In the genomic region with DNA sequence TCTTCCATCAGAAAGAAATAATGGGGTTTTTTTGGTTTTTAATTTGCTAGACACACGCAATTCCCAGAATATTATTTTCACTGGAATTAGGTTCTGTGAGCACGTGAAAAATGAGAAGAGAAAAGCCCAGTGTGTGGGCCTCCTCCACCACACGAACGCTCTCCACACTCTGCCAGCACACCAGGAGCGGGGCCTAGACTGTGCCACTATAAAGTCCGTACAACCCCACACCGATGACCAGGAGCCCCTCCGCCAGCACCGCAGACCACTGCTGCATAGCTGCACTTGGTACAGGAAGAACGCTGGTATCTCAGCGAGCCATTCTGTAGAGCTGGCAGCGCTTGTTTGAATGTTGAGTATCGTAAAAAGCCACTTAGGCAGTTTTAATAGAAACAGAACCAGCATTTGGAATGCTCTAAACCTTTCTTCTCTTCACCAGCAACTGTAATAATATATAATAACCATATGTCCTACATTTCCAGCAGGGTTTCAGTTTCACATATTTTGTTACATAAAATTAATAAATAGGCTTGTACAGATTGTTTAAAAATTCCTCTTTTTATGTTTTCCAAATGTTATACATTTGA, we compare ENCODE assay signal across 20 mouse cellular contexts.
A peak's percentile ranks its signal among the peaks of the same experiment; 100 is the strongest.
DNase-seq lines count a peak whose midpoint lies in the region; ATAC-seq and TF ChIP-seq lines count a peak whose summit lies in the region.
"Had no signal": no experiment of that assay in that cellular context is flagged by ENCODE, and none has a peak within 500 bp of the region (broad histone marks: within the 10 kb centered on the region; RNA-seq: fewer than 3 reads in every experiment).

No protein-coding gene starts in this region.

- no peaks in the 10 kb centered on the region for H3K27me3 ChIP-seq in embryonic facial prominence, embryonic 12.5 days
- no peaks in the 10 kb centered on the region for H3K27me3 ChIP-seq in embryonic facial prominence, embryonic 10.5 days (replicated peaks; ENCODE audit: low read depth, poor library complexity, severe bottlenecking)
- H3K27me3 ChIP-seq in stomach, embryonic 14.5 days (ENCODE audit: control insufficient read depth, insufficient read depth, low read length) = no peaks in the 10 kb centered on the region
- no peaks in the 10 kb centered on the region for H3K27me3 ChIP-seq in stomach, postnatal 0 days (ENCODE audit: control insufficient read depth, insufficient read depth, low read length)
- no peaks in the 10 kb centered on the region for H3K27me3 ChIP-seq in limb, embryonic 14.5 days (ENCODE audit: control insufficient read depth, insufficient read depth, low read length)
- H3K27me3 ChIP-seq in heart, embryonic 11.5 days (ENCODE audit: control insufficient read depth, insufficient read depth, low read length) = no peaks in the 10 kb centered on the region
- H3K27me3 ChIP-seq: forebrain, embryonic 12.5 days; heart, embryonic 12.5 days; hindbrain, embryonic 15.5 days had no signal

- 0 out of 2 replicates have a peak, but pooled peaks cover 2% of the 10 kb centered on the region for H3K36me3 ChIP-seq in embryonic facial prominence, embryonic 12.5 days
- peaks cover 20% of the 10 kb centered on the region for H3K36me3 ChIP-seq in embryonic facial prominence, embryonic 10.5 days (replicated peaks)
- H3K36me3 ChIP-seq in stomach, embryonic 14.5 days (ENCODE audit: control insufficient read depth, insufficient read depth, low read length) = no peaks in the 10 kb centered on the region
- H3K36me3 ChIP-seq in stomach, postnatal 0 days (ENCODE audit: control insufficient read depth, insufficient read depth, low read length) = no peaks in the 10 kb centered on the region
- H3K36me3 ChIP-seq in limb, embryonic 14.5 days (ENCODE audit: control insufficient read depth, insufficient read depth, low read length) = no peaks in the 10 kb centered on the region
- H3K36me3 ChIP-seq in heart, embryonic 11.5 days (ENCODE audit: control insufficient read depth, insufficient read depth, low read length) = no peaks in the 10 kb centered on the region
- H3K36me3 ChIP-seq: hindbrain, embryonic 15.5 days had no signal

- no peak overlapping the region for H3K4me2 ChIP-seq in embryonic facial prominence, embryonic 12.5 days (replicated peaks)
- H3K4me2 ChIP-seq in stomach, embryonic 14.5 days (replicated peaks; ENCODE audit: low read depth, low read length) = no peak overlapping the region
- no peak overlapping the region for H3K4me2 ChIP-seq in stomach, postnatal 0 days (replicated peaks; ENCODE audit: low read depth)
- H3K4me2 ChIP-seq in limb, embryonic 14.5 days (replicated peaks; ENCODE audit: low read depth, low read length, severe bottlenecking) = no peak overlapping the region; the same call in 1 of the 2 replicates
- no peak overlapping the region for H3K4me2 ChIP-seq in heart, embryonic 11.5 days
- H3K4me2 ChIP-seq: forebrain, embryonic 12.5 days; heart, embryonic 12.5 days; hindbrain, embryonic 15.5 days had no signal

- no peak for TF ChIP-seq CTCF in stomach, postnatal 0 days (IDR thresholded peaks at IDR 0.05; ENCODE audit: low read depth)

- no peak for ATAC-seq in embryonic facial prominence, embryonic 12.5 days (ENCODE audit: insufficient number of reproducible peaks, insufficient read depth, low FRiP score, low TSS enrichment)
- no peak for ATAC-seq in stomach, embryonic 14.5 days (ENCODE audit: insufficient number of reproducible peaks, insufficient read depth, low FRiP score, low read depth)
- ATAC-seq in stomach, postnatal 0 days (ENCODE audit: low FRiP score, low TSS enrichment) = no peak
- ATAC-seq in limb, embryonic 14.5 days (ENCODE audit: low FRiP score, low read depth) = peak; percentile 46
- no peak for ATAC-seq in heart, embryonic 11.5 days (replicated peaks; ENCODE audit: insufficient number of reproducible peaks, low FRiP score, low TSS enrichment)
- ATAC-seq: forebrain, embryonic 16.5 days had no signal

- DNase-seq in embryonic facial prominence, embryonic 10.5 days (ENCODE audit: low spot score) = no peak
- DNase-seq in stomach, postnatal 0 days (ENCODE audit: low spot score) = no peak
- peak; percentile 62 for DNase-seq in limb, embryonic 14.5 days (ENCODE audit: low spot score)
- no peak for DNase-seq in B cell, adult 2 months
- no peak for DNase-seq in right cerebral cortex, adult 18-20 months
- DNase-seq: adrenal gland, postnatal 10 days; cerebellum, adult 11 months; cerebellum, adult 8-10 months; cerebellum, postnatal 14 days; embryo, embryonic 11 days; gastrocnemius, postnatal 14 days; heart, adult 2 months had no signal

- TF ChIP-seq EP300 in stomach, postnatal 0 days (optimal IDR thresholded peaks at IDR 0.05) = no peak

- H3K4me1 ChIP-seq in embryonic facial prominence, embryonic 12.5 days = peaks cover 27% of the 10 kb centered on the region
- H3K4me1 ChIP-seq in embryonic facial prominence, embryonic 10.5 days = peaks cover 22% of the 10 kb centered on the region
- no peaks in the 10 kb centered on the region for H3K4me1 ChIP-seq in stomach, embryonic 14.5 days (ENCODE audit: control insufficient read depth, insufficient read depth, low read length)
- H3K4me1 ChIP-seq in stomach, postnatal 0 days (replicated peaks; ENCODE audit: control insufficient read depth, insufficient read depth) = no peaks in the 10 kb centered on the region
- peaks cover 9% of the 10 kb centered on the region; the same call in 1 of the 2 replicates for H3K4me1 ChIP-seq in limb, embryonic 14.5 days (ENCODE audit: control insufficient read depth, insufficient read depth, low read length)
- peaks cover 4% of the 10 kb centered on the region; the same call in 1 of the 2 replicates for H3K4me1 ChIP-seq in heart, embryonic 11.5 days (ENCODE audit: control insufficient read depth, insufficient read depth, low read length)

- no peaks in the 10 kb centered on the region for H3K9me3 ChIP-seq in embryonic facial prominence, embryonic 12.5 days
- H3K9me3 ChIP-seq in embryonic facial prominence, embryonic 10.5 days = 0 out of 2 replicates have a peak, but pooled peaks cover 5% of the 10 kb centered on the region
- no peaks in the 10 kb centered on the region for H3K9me3 ChIP-seq in stomach, embryonic 14.5 days (ENCODE audit: control insufficient read depth, low read depth, low read length)
- H3K9me3 ChIP-seq in stomach, postnatal 0 days (ENCODE audit: control insufficient read depth, low read length) = no peaks in the 10 kb centered on the region
- H3K9me3 ChIP-seq in limb, embryonic 14.5 days (ENCODE audit: control insufficient read depth, low read length) = no peaks in the 10 kb centered on the region
- H3K9me3 ChIP-seq in heart, embryonic 11.5 days (replicated peaks; ENCODE audit: control insufficient read depth, low read length) = no peaks in the 10 kb centered on the region
- H3K9me3 ChIP-seq: forebrain, embryonic 12.5 days; heart, embryonic 12.5 days; hindbrain, embryonic 15.5 days had no signal

- no peak for TF ChIP-seq POLR2A in limb, embryonic 14.5 days (IDR thresholded peaks at IDR 0.05; ENCODE audit: borderline replicate concordance, extremely low read depth, insufficient read depth, insufficient read length)

- H3K4me3 ChIP-seq in embryonic facial prominence, embryonic 12.5 days = no peak overlapping the region
- H3K4me3 ChIP-seq in embryonic facial prominence, embryonic 10.5 days = no peak overlapping the region
- no peak overlapping the region for H3K4me3 ChIP-seq in stomach, embryonic 14.5 days (ENCODE audit: low read depth, low read length)
- no peak overlapping the region for H3K4me3 ChIP-seq in stomach, postnatal 0 days (ENCODE audit: low read depth, low read length)
- H3K4me3 ChIP-seq in limb, embryonic 14.5 days (replicated peaks; ENCODE audit: low read length) = no peak overlapping the region
- no peak overlapping the region for H3K4me3 ChIP-seq in heart, embryonic 11.5 days (ENCODE audit: low read depth, low read length)
- H3K4me3 ChIP-seq: forebrain, embryonic 12.5 days; heart, adult 2 months; heart, embryonic 12.5 days; hindbrain, embryonic 10.5 days; hindbrain, embryonic 15.5 days had no signal

- H3K9ac ChIP-seq in embryonic facial prominence, embryonic 12.5 days = no peak overlapping the region
- H3K9ac ChIP-seq in stomach, embryonic 14.5 days (replicated peaks; ENCODE audit: low read depth, low read length) = no peak overlapping the region
- no peak overlapping the region for H3K9ac ChIP-seq in stomach, postnatal 0 days (ENCODE audit: low read length)
- no peak overlapping the region for H3K9ac ChIP-seq in limb, embryonic 14.5 days (ENCODE audit: low read depth, low read length, severe bottlenecking)
- no peak overlapping the region for H3K9ac ChIP-seq in heart, embryonic 11.5 days (ENCODE audit: low read depth, low read length)
- H3K9ac ChIP-seq: forebrain, embryonic 12.5 days; heart, embryonic 12.5 days; hindbrain, embryonic 15.5 days had no signal

- 54% methylated on average over 13 of the region's 13 CpGs for WGBS in embryonic facial prominence, embryonic 12.5 days
- 93% methylated on average over 13 of the region's 13 CpGs for WGBS in embryonic facial prominence, embryonic 10.5 days
- 68% methylated on average over 13 of the region's 13 CpGs for WGBS in stomach, embryonic 14.5 days
- 67% methylated on average over 13 of the region's 13 CpGs for WGBS in stomach, postnatal 0 days
- 30% methylated on average over 13 of the region's 13 CpGs for WGBS in limb, embryonic 14.5 days
- WGBS in heart, embryonic 11.5 days (ENCODE audit: insufficient replicate concordance) = 88% methylated on average over 13 of the region's 13 CpGs

- H3K27ac ChIP-seq in embryonic facial prominence, embryonic 12.5 days = peak overlapping the region; percentile 83
- H3K27ac ChIP-seq in embryonic facial prominence, embryonic 10.5 days (replicated peaks) = no peak overlapping the region
- H3K27ac ChIP-seq in stomach, embryonic 14.5 days (ENCODE audit: low read length) = peak overlapping the region; percentile 70; the same call in 1 of the 2 replicates
- H3K27ac ChIP-seq in stomach, postnatal 0 days (replicated peaks) = no peak overlapping the region
- H3K27ac ChIP-seq in limb, embryonic 14.5 days (replicated peaks; ENCODE audit: low read depth, low read length) = 0 out of 2 replicates have a peak overlapping the region, but pooled peaks have one; percentile 41
- H3K27ac ChIP-seq in heart, embryonic 11.5 days (ENCODE audit: low read depth, low read length) = no peak overlapping the region
- H3K27ac ChIP-seq: forebrain, embryonic 12.5 days; heart, adult 2 months; hindbrain, embryonic 10.5 days; hindbrain, embryonic 15.5 days had no signal

Comparison
In these comparisons a context has a peak if more than half of its experiments do, and no peak if none do; other contexts are left out.
1. H3K27ac ChIP-seq: peak in embryonic facial prominence, embryonic 12.5 days (single experiment), stomach, embryonic 14.5 days (single experiment) and limb, embryonic 14.5 days (single experiment); none in embryonic facial prominence, embryonic 10.5 days (single experiment), stomach, postnatal 0 days (single experiment) and heart, embryonic 11.5 days (single experiment).